Mouse (Mus musculus): ENCODE results near the gene Calr. TPM values are rescaled to one million over a fixed set of nuclear protein-coding genes. Genes with fewer than 3 reads are reported as not detected.
A peak's percentile ranks its signal among the peaks of the same experiment; 100 is the strongest.

Calr gene
- polyA plus RNA-seq, 1 experiment = 116 TPM

GRCm38 (mm10) chr8:84813059-84813458, 33.7 kb downstream of the Calr start:
- H3K4me3 ChIP-seq (ENCODE audit: extremely low read depth, insufficient read depth, insufficient read length) = no peak overlapping the region
- peaks cover 5% of the 10 kb centered on the region; the same call in 1 of the 2 replicates for H3K4me1 ChIP-seq (ENCODE audit: control insufficient read depth, insufficient read depth, insufficient read length)
- no peaks in the 10 kb centered on the region for H3K36me3 ChIP-seq (ENCODE audit: control insufficient read depth, insufficient read depth, low read length)
- WGBS = 4% methylated on average over 5 of the region's 5 CpGs
- H3K27ac ChIP-seq (ENCODE audit: insufficient read depth, low read length) = no peak overlapping the region
- peak; percentile 58 to 76 for DNase-seq (ENCODE audit: low read depth in 1 of 2, low spot score in 2 of 2)
- TF ChIP-seq CTCF (IDR thresholded peaks at IDR 0.05; ENCODE audit: extremely low read depth, insufficient read depth, insufficient read length, insufficient replicate concordance) (peak; percentile 75; the same call in 1 of the 2 replicates), POLR2A (IDR thresholded peaks at IDR 0.05; ENCODE audit: low read depth, low read length) (no peak)
- 0 out of 2 replicates have a peak, but pooled peaks cover 1% of the 10 kb centered on the region for H3K27me3 ChIP-seq (ENCODE audit: control insufficient read depth, insufficient read depth, low read length)

GRCm38 (mm10) chr8:84811303-84811702, 35.4 kb downstream of the Calr start:
- Histone ChIP-seq H3K36me3 (ENCODE audit: control insufficient read depth, insufficient read depth, low read length) (no peaks in the 10 kb centered on the region), H3K27ac (ENCODE audit: insufficient read depth, low read length) (no peak overlapping the region), H3K4me1 (ENCODE audit: control insufficient read depth, insufficient read depth, insufficient read length) (peaks cover 5% of the 10 kb centered on the region; the same call in 1 of the 2 replicates), H3K4me3 (ENCODE audit: extremely low read depth, insufficient read depth, insufficient read length) (no peak overlapping the region), H3K27me3 (ENCODE audit: control insufficient read depth, insufficient read depth, low read length) (0 out of 2 replicates have a peak, but pooled peaks cover 1% of the 10 kb centered on the region)
- TF ChIP-seq POLR2A (IDR thresholded peaks at IDR 0.05; ENCODE audit: low read depth, low read length) = no peak
- DNase-seq (ENCODE audit: low read depth in 1 of 2, low spot score in 2 of 2) = no peak
- WGBS = 51% methylated on average over 10 of the region's 10 CpGs

GRCm38 (mm10) chr8:84810896-84811295, 35.8 kb downstream of the Calr start:
- peak in 1 of 2 experiments; percentile 72 for DNase-seq (ENCODE audit: low read depth in 1 of 2, low spot score in 2 of 2)
- Histone ChIP-seq H3K27me3 (ENCODE audit: control insufficient read depth, insufficient read depth, low read length) (0 out of 2 replicates have a peak, but pooled peaks cover 1% of the 10 kb centered on the region), H3K4me3 (ENCODE audit: extremely low read depth, insufficient read depth, insufficient read length) (no peak overlapping the region), H3K4me1 (ENCODE audit: control insufficient read depth, insufficient read depth, insufficient read length) (peaks cover 5% of the 10 kb centered on the region; the same call in 1 of the 2 replicates), H3K36me3 (ENCODE audit: control insufficient read depth, insufficient read depth, low read length) (no peaks in the 10 kb centered on the region), H3K27ac (ENCODE audit: insufficient read depth, low read length) (no peak overlapping the region)
- WGBS = 1% methylated on average over 32 of the region's 32 CpGs
- peak; percentile 66; the same call in 1 of the 2 replicates for TF ChIP-seq CTCF (IDR thresholded peaks at IDR 0.05; ENCODE audit: extremely low read depth, insufficient read depth, insufficient read length, insufficient replicate concordance)
- TF ChIP-seq POLR2A (IDR thresholded peaks at IDR 0.05; ENCODE audit: low read depth, low read length) = no peak

GRCm38 (mm10) chr8:84809941-84810280, 36.8 kb downstream of the Calr start:
- DNase-seq (ENCODE audit: low read depth in 1 of 2, low spot score in 2 of 2) = no peak
- no peaks in the 10 kb centered on the region for H3K36me3 ChIP-seq (ENCODE audit: control insufficient read depth, insufficient read depth, low read length)
- H3K4me3 ChIP-seq (ENCODE audit: extremely low read depth, insufficient read depth, insufficient read length) = no peak overlapping the region
- H3K4me1 ChIP-seq (ENCODE audit: control insufficient read depth, insufficient read depth, insufficient read length) = peaks cover 5% of the 10 kb centered on the region; the same call in 1 of the 2 replicates
- H3K27me3 ChIP-seq (ENCODE audit: control insufficient read depth, insufficient read depth, low read length) = 0 out of 2 replicates have a peak, but pooled peaks cover 1% of the 10 kb centered on the region
- H3K27ac ChIP-seq (ENCODE audit: insufficient read depth, low read length) = no peak overlapping the region
- 92% methylated on average over 5 of the region's 5 CpGs for WGBS
- TF ChIP-seq CTCF (IDR thresholded peaks at IDR 0.05; ENCODE audit: extremely low read depth, insufficient read depth, insufficient read length, insufficient replicate concordance) (no peak), POLR2A (IDR thresholded peaks at IDR 0.05; ENCODE audit: low read depth, low read length) (no peak)

DNA sequence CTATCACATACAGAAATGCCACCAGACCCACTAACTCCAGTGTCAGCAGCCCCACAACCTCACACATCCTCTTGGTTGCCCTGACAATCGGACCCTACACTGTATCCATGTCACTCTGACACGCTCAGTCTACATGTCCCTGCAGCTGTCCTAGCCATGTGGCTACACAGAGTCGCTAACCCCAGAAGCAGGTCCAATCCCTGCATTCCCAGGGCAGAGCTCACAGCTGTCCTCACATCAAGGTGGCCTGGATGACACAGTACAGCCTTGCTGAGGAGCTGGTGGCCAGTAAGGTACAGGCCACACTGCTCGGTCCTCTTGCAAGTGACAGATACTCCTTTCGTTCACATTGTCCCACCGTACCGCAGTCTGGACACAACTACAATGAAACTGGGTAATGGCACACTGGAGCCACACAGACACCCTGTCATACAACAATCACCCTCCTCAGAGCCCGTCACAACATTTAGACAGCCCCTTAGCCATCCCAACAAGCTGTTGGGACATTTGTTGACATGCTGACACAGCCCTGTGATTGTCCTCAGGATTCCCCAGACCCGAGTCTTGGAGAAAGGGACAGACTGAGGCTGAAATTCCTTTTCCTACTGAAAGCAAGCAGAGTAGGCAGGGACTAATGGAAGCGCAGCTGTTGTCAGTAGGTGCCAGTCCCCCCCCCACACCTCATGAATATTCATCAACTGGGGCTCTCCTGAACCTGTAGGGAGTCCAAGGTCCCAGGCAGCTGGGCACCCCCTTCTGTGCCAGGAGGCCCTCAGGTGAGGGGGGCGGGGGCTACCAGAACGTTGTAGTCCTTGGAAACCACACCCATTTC, 37.4 kb downstream of the Calr start:
- H3K4me3 ChIP-seq (ENCODE audit: extremely low read depth, insufficient read depth, insufficient read length) = no peak overlapping the region
- no peaks in the 10 kb centered on the region for H3K36me3 ChIP-seq (ENCODE audit: control insufficient read depth, insufficient read depth, low read length)
- TF ChIP-seq POLR2A (IDR thresholded peaks at IDR 0.05; ENCODE audit: low read depth, low read length) = no peak
- no peak for TF ChIP-seq CTCF (IDR thresholded peaks at IDR 0.05; ENCODE audit: extremely low read depth, insufficient read depth, insufficient read length, insufficient replicate concordance)
- H3K4me1 ChIP-seq (ENCODE audit: control insufficient read depth, insufficient read depth, insufficient read length) = peaks cover 5% of the 10 kb centered on the region; the same call in 1 of the 2 replicates
- 88% methylated on average over 12 of the region's 12 CpGs for WGBS
- no peaks in the 10 kb centered on the region for H3K27me3 ChIP-seq (ENCODE audit: control insufficient read depth, insufficient read depth, low read length)
- no peak for DNase-seq (ENCODE audit: low read depth in 1 of 2, low spot score in 2 of 2)
- H3K27ac ChIP-seq (ENCODE audit: insufficient read depth, low read length) = no peak overlapping the region

DNA sequence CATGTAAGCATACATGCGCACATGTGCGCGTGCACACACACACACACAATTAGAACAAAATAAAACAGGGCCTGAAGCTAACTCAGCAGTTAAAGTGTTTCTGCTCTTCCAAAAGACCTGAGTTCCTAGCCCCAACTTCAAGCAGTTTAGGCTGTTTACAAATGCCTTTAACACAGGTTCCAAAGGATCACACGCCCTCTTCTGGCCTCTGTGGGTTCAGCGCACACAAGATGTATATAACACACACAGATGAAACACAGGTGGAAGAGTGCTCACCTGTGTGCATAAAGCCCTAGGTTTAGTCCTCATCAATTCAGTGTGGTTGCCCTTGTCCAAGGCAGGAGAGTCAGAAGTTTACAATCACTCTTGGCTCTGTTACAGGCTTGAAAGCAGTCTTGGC, 40.7 kb downstream of the Calr start:
- DNase-seq (ENCODE audit: low read depth in 1 of 2, low spot score in 2 of 2) = no peak
- no peak overlapping the region for H3K27ac ChIP-seq (ENCODE audit: insufficient read depth, low read length)
- peaks cover 1% of the 10 kb centered on the region; the same call in 1 of the 2 replicates for H3K4me1 ChIP-seq (ENCODE audit: control insufficient read depth, insufficient read depth, insufficient read length)
- H3K27me3 ChIP-seq (ENCODE audit: control insufficient read depth, insufficient read depth, low read length) = no peaks in the 10 kb centered on the region
- 97% methylated on average over 5 of the region's 5 CpGs for WGBS
- TF ChIP-seq POLR2A (IDR thresholded peaks at IDR 0.05; ENCODE audit: low read depth, low read length) (no peak), CTCF (IDR thresholded peaks at IDR 0.05; ENCODE audit: extremely low read depth, insufficient read depth, insufficient read length, insufficient replicate concordance) (no peak)
- no peaks in the 10 kb centered on the region for H3K36me3 ChIP-seq (ENCODE audit: control insufficient read depth, insufficient read depth, low read length)
- H3K4me3 ChIP-seq (ENCODE audit: extremely low read depth, insufficient read depth, insufficient read length) = no peak overlapping the region
